Mouse (Mus musculus) kidney, postnatal 14 days (tissue): Measurements from ENCODE around the gene Gm11237.
"Not testable (repeated sequence)": the region's sequence is repeated elsewhere in the genome, so short reads cannot be mapped to it uniquely, and the experiment has no call there.

Experiments
- DNase-seq: peaks from one replicate; pipeline ENCODE4 v3.0.0; 2022; ENCODE audit warnings: mixed read lengths

Gm11237 gene

DNA sequence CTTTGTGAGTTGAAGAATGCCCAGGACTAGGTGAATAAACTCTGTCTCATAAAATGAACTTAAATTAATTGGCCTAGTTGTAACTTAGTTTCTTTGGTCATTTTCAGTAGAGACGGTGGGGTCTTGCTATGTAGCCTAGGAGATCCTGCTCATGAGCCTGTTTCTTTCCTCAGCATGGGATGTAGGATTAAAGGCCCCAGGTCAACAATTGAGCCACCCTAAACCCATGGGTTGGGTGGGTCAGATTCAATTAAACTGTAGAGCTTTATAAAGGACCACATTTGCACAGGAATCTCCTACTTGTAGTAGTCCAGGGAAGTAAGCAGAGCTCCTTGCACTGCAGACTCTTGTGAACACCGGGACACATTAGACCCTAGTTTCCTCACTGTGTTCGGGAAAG lies at the start of gene Gm11237:
Gene Gm11237, plus strand, starts transcription at position 301 of the 400 bp plus-strand sequence.
- not testable (repeated sequence) for DNase-seq

DNA sequence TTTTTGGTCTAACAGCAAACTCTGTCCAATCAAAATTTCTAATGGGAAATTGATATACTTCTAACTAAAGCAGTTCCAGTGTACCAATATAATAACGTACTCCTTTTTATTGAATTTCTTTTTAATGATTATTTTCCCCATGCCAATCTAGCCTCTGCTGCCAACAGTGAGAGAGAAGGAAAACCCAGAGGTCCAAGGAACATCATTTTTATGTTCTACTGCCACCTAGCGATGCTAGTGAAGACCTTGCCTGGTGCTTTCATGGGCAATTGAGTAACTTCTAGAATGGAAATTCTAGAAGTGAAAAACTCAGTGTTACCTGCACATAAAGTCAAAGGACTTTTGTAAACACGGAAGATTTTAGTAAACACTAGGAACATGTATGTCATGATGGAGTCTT lies 23.5 kb upstream of the Gm11237 start:
- DNase-seq = peak; percentile 5

DNA sequence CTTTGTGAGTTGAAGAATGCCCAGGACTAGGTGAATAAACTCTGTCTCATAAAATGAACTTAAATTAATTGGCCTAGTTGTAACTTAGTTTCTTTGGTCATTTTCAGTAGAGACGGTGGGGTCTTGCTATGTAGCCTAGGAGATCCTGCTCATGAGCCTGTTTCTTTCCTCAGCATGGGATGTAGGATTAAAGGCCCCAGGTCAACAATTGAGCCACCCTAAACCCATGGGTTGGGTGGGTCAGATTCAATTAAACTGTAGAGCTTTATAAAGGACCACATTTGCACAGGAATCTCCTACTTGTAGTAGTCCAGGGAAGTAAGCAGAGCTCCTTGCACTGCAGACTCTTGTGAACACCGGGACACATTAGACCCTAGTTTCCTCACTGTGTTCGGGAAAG lies 15.2 kb upstream of the Gm11237 start, which contains the start of gene Gm11238:
Gene Gm11238, plus strand, starts transcription at position 301 of the 400 bp plus-strand sequence.
- DNase-seq = not testable (repeated sequence)

DNA sequence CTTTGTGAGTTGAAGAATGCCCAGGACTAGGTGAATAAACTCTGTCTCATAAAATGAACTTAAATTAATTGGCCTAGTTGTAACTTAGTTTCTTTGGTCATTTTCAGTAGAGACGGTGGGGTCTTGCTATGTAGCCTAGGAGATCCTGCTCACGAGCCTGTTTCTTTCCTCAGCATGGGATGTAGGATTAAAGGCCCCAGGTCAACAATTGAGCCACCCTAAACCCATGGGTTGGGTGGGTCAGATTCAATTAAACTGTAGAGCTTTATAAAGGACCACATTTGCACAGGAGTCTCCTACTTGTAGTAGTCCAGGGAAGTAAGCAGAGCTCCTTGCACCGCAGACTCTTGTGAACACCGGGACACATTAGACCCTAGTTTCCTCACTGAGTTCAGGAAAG lies 15.0 kb downstream of the Gm11237 start, which contains the start of gene Gm11236:
Gene Gm11236, plus strand, starts transcription at position 301 of the 400 bp plus-strand sequence.
- not testable (repeated sequence) for DNase-seq

DNA sequence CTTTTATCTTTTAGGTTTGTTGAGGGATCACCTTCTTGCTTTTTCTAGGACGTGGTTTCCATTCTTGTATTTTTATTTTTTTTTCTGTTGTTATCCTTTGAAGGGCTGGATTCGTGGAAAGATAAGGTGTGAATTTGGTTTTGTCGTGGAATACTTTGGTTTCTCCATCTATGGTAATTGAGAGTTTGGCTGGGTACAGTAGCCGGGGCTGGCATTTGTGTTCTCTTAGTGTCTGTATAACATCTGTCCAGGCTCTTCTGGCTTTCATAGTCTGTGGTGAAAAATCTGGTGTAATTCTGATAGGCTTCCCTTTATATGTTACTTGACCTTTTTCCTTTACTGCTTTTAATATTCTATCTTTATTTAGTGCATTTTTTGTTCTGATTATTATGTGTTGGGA lies 39.1 kb downstream of the Gm11237 start:
- not testable (repeated sequence) for DNase-seq

DNA sequence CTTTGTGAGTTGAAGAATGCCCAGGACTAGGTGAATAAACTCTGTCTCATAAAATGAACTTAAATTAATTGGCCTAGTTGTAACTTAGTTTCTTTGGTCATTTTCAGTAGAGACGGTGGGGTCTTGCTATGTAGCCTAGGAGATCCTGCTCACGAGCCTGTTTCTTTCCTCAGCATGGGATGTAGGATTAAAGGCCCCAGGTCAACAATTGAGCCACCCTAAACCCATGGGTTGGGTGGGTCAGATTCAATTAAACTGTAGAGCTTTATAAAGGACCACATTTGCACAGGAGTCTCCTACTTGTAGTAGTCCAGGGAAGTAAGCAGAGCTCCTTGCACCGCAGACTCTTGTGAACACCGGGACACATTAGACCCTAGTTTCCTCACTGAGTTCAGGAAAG lies 45.3 kb downstream of the Gm11237 start, which contains the start of gene Gm11239:
Gene Gm11239, plus strand, starts transcription at position 301 of the 400 bp plus-strand sequence.
- not testable (repeated sequence) for DNase-seq
